Comparison of ENCODE assay signal across 9 mouse cellular contexts in genomic region chr13:117235530-117236212, GRCm38 (mm10). TPM values are rescaled to one million over a fixed set of nuclear protein-coding genes. Genes with fewer than 3 reads are reported as not detected.
A peak's percentile ranks its signal among the peaks of the same experiment; 100 is the strongest.
DNase-seq lines count a peak whose midpoint lies in the region; ATAC-seq lines count a peak whose summit lies in the region.
"Had no signal": no experiment of that assay in that cellular context is flagged by ENCODE, and none has a peak within 500 bp of the region (broad histone marks: within the 10 kb centered on the region; RNA-seq: fewer than 3 reads in every experiment).

No protein-coding gene starts in this region.

- H3K36me3 ChIP-seq in heart, embryonic 11.5 days (ENCODE audit: control insufficient read depth, insufficient read depth, low read length): no peaks in the 10 kb centered on the region
- no peaks in the 10 kb centered on the region for H3K36me3 ChIP-seq in forebrain, embryonic 16.5 days (ENCODE audit: control insufficient read depth, insufficient read depth)
- no peaks in the 10 kb centered on the region for H3K36me3 ChIP-seq in kidney, embryonic 15.5 days
- no peaks in the 10 kb centered on the region for H3K36me3 ChIP-seq in stomach, embryonic 15.5 days

- no peak overlapping the region; the same call in 1 of the 2 replicates for H3K4me2 ChIP-seq in heart, embryonic 11.5 days
- H3K4me2 ChIP-seq in forebrain, embryonic 16.5 days (ENCODE audit: low read length): no peak overlapping the region
- H3K4me2 ChIP-seq in kidney, embryonic 15.5 days: peak overlapping the region; percentile 23; the same call in 1 of the 2 replicates
- no peak overlapping the region for H3K4me2 ChIP-seq in stomach, embryonic 15.5 days

- no peak overlapping the region for H3K9ac ChIP-seq in heart, embryonic 11.5 days (ENCODE audit: low read depth, low read length)
- no peak overlapping the region for H3K9ac ChIP-seq in forebrain, embryonic 16.5 days (replicated peaks; ENCODE audit: low read depth, low read length)
- no peak overlapping the region for H3K9ac ChIP-seq in kidney, embryonic 15.5 days
- H3K9ac ChIP-seq in stomach, embryonic 15.5 days: no peak overlapping the region

- H3K4me1 ChIP-seq in heart, embryonic 11.5 days (ENCODE audit: control insufficient read depth, insufficient read depth, low read length): peaks cover 12% of the 10 kb centered on the region
- peaks cover 3% of the 10 kb centered on the region for H3K4me1 ChIP-seq in forebrain, embryonic 16.5 days (replicated peaks; ENCODE audit: control insufficient read depth, insufficient read depth, low read length)
- H3K4me1 ChIP-seq in kidney, embryonic 15.5 days: peaks cover 23% of the 10 kb centered on the region
- H3K4me1 ChIP-seq in stomach, embryonic 15.5 days: peaks cover 9% of the 10 kb centered on the region; the same call in 1 of the 2 replicates

- H3K4me3 ChIP-seq in heart, embryonic 11.5 days (ENCODE audit: low read depth, low read length): no peak overlapping the region
- H3K4me3 ChIP-seq in forebrain, embryonic 16.5 days (replicated peaks; ENCODE audit: low read length): no peak overlapping the region
- H3K4me3 ChIP-seq in kidney, embryonic 15.5 days (replicated peaks): no peak overlapping the region
- no peak overlapping the region for H3K4me3 ChIP-seq in stomach, embryonic 15.5 days (replicated peaks)

- H3K9me3 ChIP-seq in heart, embryonic 11.5 days (replicated peaks; ENCODE audit: control insufficient read depth, low read length): no peaks in the 10 kb centered on the region
- no peaks in the 10 kb centered on the region for H3K9me3 ChIP-seq in forebrain, embryonic 16.5 days (ENCODE audit: control insufficient read depth, low read length)
- no peaks in the 10 kb centered on the region for H3K9me3 ChIP-seq in kidney, embryonic 15.5 days (replicated peaks)
- no peaks in the 10 kb centered on the region for H3K9me3 ChIP-seq in stomach, embryonic 15.5 days

- 40% methylated on average over 11 of the region's 11 CpGs for WGBS in heart, embryonic 11.5 days (ENCODE audit: insufficient replicate concordance)
- 55% methylated on average over 11 of the region's 11 CpGs for WGBS in forebrain, embryonic 16.5 days
- 23% methylated on average over 11 of the region's 11 CpGs for WGBS in kidney, embryonic 15.5 days
- 34% methylated on average over 11 of the region's 11 CpGs for WGBS in stomach, embryonic 15.5 days

- H3K27ac ChIP-seq in heart, embryonic 11.5 days (ENCODE audit: low read depth, low read length): no peak overlapping the region
- no peak overlapping the region for H3K27ac ChIP-seq in forebrain, embryonic 16.5 days (ENCODE audit: low read length)
- H3K27ac ChIP-seq in kidney, embryonic 15.5 days: peak overlapping the region; percentile 24
- no peak overlapping the region for H3K27ac ChIP-seq in stomach, embryonic 15.5 days

- no peak for DNase-seq in heart, adult 18-20 months
- DNase-seq in cerebellum, adult 11 months: peak; percentile 62
- DNase-seq in lung, postnatal 14 days: peak; percentile 59
- DNase-seq in thymus, postnatal 36 days: no peak

- no peaks in the 10 kb centered on the region for H3K27me3 ChIP-seq in heart, embryonic 11.5 days (ENCODE audit: control insufficient read depth, insufficient read depth, low read length)
- H3K27me3 ChIP-seq in forebrain, embryonic 16.5 days (replicated peaks; ENCODE audit: control insufficient read depth, insufficient read depth, low read length): no peaks in the 10 kb centered on the region
- no peaks in the 10 kb centered on the region for H3K27me3 ChIP-seq in kidney, embryonic 15.5 days
- no peaks in the 10 kb centered on the region for H3K27me3 ChIP-seq in stomach, embryonic 15.5 days (replicated peaks)

- 0 out of 2 replicates have a peak, but pooled peaks have one; percentile 31 for ATAC-seq in heart, embryonic 11.5 days (replicated peaks; ENCODE audit: insufficient number of reproducible peaks, low FRiP score, low TSS enrichment)
- peak; percentile 58 for ATAC-seq in forebrain, embryonic 16.5 days
- ATAC-seq in kidney, embryonic 15.5 days (replicated peaks; ENCODE audit: low FRiP score): peak; percentile 92
- ATAC-seq in stomach, embryonic 15.5 days (ENCODE audit: insufficient read depth, low FRiP score, low read depth): peak; percentile 85

RNA-seq across cellular contexts. Expression of gene Gm17509, which starts 14.8 kb away (rescaled TPM):
- polyA plus RNA-seq in heart, embryonic 11.5 days (2014; fragmentation: Nextera tagmentation; extraction: Ambion mirVana): 0.19 and 0.23 TPM in 2 replicates
- not detected for total RNA-seq in heart, adult 18-20 months (2021)
- polyA plus RNA-seq in forebrain, embryonic 16.5 days (2015; fragmentation: Nextera tagmentation; extraction: Ambion mirVana): 0.39 and 0.40 TPM in 2 replicates
- 0.23 and 0.39 TPM in 2 replicates for polyA plus RNA-seq in kidney, embryonic 15.5 days (2015; fragmentation: Nextera tagmentation; extraction: Ambion mirVana)
- 0.08 TPM in 1 of 2 replicates, not detected in the other for polyA plus RNA-seq in stomach, embryonic 15.5 days (2015; fragmentation: Nextera tagmentation; extraction: Ambion mirVana)
- total RNA-seq: MEL had no signal

RNA-seq across cellular contexts. Expression of gene Emb, which starts 27.3 kb away (rescaled TPM):
- 21.4 and 22.0 TPM in 2 replicates for polyA plus RNA-seq in heart, embryonic 11.5 days (2014; fragmentation: Nextera tagmentation; extraction: Ambion mirVana)
- 10 to 100 TPM; 12.0 to 14.3 TPM for total RNA-seq in heart, adult 18-20 months (2021)
- 6.0 and 7.9 TPM in 2 replicates for polyA plus RNA-seq in forebrain, embryonic 16.5 days (2015; fragmentation: Nextera tagmentation; extraction: Ambion mirVana)
- polyA plus RNA-seq in kidney, embryonic 15.5 days (2015; fragmentation: Nextera tagmentation; extraction: Ambion mirVana): 41.0 and 41.9 TPM in 2 replicates
- 23.2 and 26.6 TPM in 2 replicates for polyA plus RNA-seq in stomach, embryonic 15.5 days (2015; fragmentation: Nextera tagmentation; extraction: Ambion mirVana)

Comparison
In these comparisons a context has a peak if more than half of its experiments do, and no peak if none do; other contexts are left out.
1. ATAC-seq: peak in every context shown above with its lines; median percentile 92 in kidney, embryonic 15.5 days; 85 in stomach, embryonic 15.5 days; 58 in forebrain, embryonic 16.5 days; 31 in heart, embryonic 11.5 days.
2. DNase-seq: peak in cerebellum, adult 11 months (single experiment) and lung, postnatal 14 days (single experiment); none in heart, adult 18-20 months (0 of 2) and thymus, postnatal 36 days (0 of 2).